Mouse (Mus musculus) lung, embryonic 15.5 days (tissue): ENCODE results near the gene Wdr18. TPM values are rescaled to one million over a fixed set of nuclear protein-coding genes. Genes with fewer than 3 reads are reported as not detected.
A peak's percentile ranks its signal among the peaks of the same experiment; 100 is the strongest.

Experiments used
- ATAC-seq: fragments of 200-750 bp; cut with Nextera tagmentation; 2 replicates; pipeline ENCODE4 v1.8.0; 2017; ENCODE audit warnings: moderate number of reproducible peaks, borderline replicate concordance; ENCODE audit not compliant: low FRiP score, low TSS enrichment; ENCODE audit errors: extremely low read depth
- H3K27ac ChIP-seq: fragments of 300-500 bp; sonication (generic); 2 replicates; pipeline ENCODE4 v1.5.1; 2015; ENCODE audit warnings: moderate library complexity, mild to moderate bottlenecking, inconsistent platforms
- H3K27me3 ChIP-seq: fragments of 300-500 bp; sonication (generic); 2 replicates; pipeline ENCODE4 v1.6.1; 2015; ENCODE audit warnings: inconsistent platforms
- H3K36me3 ChIP-seq: fragments of 300-500 bp; sonication (generic); 2 replicates; pipeline ENCODE4 v1.6.1; 2015; ENCODE audit warnings: inconsistent platforms
- H3K4me1 ChIP-seq: fragments of 300-500 bp; sonication (generic); 2 replicates; pipeline ENCODE4 v1.6.1; 2015; ENCODE audit warnings: inconsistent platforms
- H3K4me2 ChIP-seq: fragments of 300-500 bp; sonication (generic); 2 replicates; pipeline ENCODE4 v1.6.1; 2015; ENCODE audit warnings: inconsistent platforms, mild to moderate bottlenecking, moderate library complexity
- H3K4me3 ChIP-seq: fragments of 300-500 bp; sonication (generic); 2 replicates; pipeline ENCODE4 v1.5.1; 2015; ENCODE audit warnings: mild to moderate bottlenecking, inconsistent platforms
- H3K9ac ChIP-seq: fragments of 300-500 bp; sonication (generic); 2 replicates; pipeline ENCODE4 v1.6.1; 2015; ENCODE audit warnings: inconsistent platforms
- H3K9me3 ChIP-seq: fragments of 300-500 bp; sonication (generic); 2 replicates; pipeline ENCODE4 v1.6.1; 2016; ENCODE audit warnings: inconsistent platforms
- WGBS: fragments of 180-500 bp; shearing (Covaris S2); methylation state at CpG from one replicate; pipeline ENCODE4 v1.1.7; 2015; 5-methylcytosine and 5-hydroxymethylcytosine counted together
- polyA plus RNA-seq: library from polyadenylated mRNA; unstranded; fragments of >200 nt; fragmentation: Nextera tagmentation; extraction: Ambion mirVana; gene quantifications from 2 replicates; pipeline ENCODE4 v1.2.1, GENCODE M21; 2015

Gene Wdr18
- 95.1 and 96.2 TPM in 2 replicates for polyA plus RNA-seq

- under 1% methylated on average over 61 of the region's 61 CpGs for WGBS
- Histone ChIP-seq H3K4me3 (peak within 1 kb of the TSS; percentile 98), H3K27ac (peak within 1 kb of the TSS; percentile 65), H3K36me3 (peaks cover 35% of the 10 kb centered on the region), H3K9me3 (no peaks in the 10 kb centered on the region), H3K27me3 (no peaks in the 10 kb centered on the region), H3K4me2 (peak within 1 kb of the TSS; percentile 75), H3K4me1 (peaks cover 23% of the 10 kb centered on the region), H3K9ac (peak within 1 kb of the TSS; percentile 94)
- peak; percentile 95 for ATAC-seq
Measured at GRCm38 (mm10) chr10:79959847-79960601, at the start of gene Wdr18. TSS of gene Wdr18 (plus strand) at chr10:79960152.

GRCm38 (mm10) chr10:79910556-79910955, 49.4 kb upstream of the Wdr18 start, which contains the start of gene Gm26602:
TSS of gene Gm26602 (plus strand) at chr10:79910856.
- 91% methylated on average over 4 of the region's 4 CpGs for WGBS
- H3K27ac ChIP-seq = peak within 1 kb of the TSS; percentile 70; the same call in 1 of the 2 replicates

GRCm38 (mm10) chr10:79912412-79912811, 47.5 kb upstream of the Wdr18 start:
- no peak for ATAC-seq
- H3K36me3 ChIP-seq = peaks cover 22% of the 10 kb centered on the region
- H3K27ac ChIP-seq = no peak overlapping the region
- H3K27me3 ChIP-seq = peaks cover under 1% of the 10 kb centered on the region; the same call in 1 of the 2 replicates
- no peak overlapping the region for H3K9ac ChIP-seq
- 69% methylated on average over 20 of the region's 20 CpGs for WGBS
- no peak overlapping the region for H3K4me2 ChIP-seq
- H3K4me1 ChIP-seq = peaks cover 41% of the 10 kb centered on the region
- no peak overlapping the region for H3K4me3 ChIP-seq
- no peaks in the 10 kb centered on the region for H3K9me3 ChIP-seq

More at GRCm38 (mm10) chr10:79910556-79910955, 49.4 kb upstream of the Wdr18 start, which contains the start of gene Gm26602:
- Histone ChIP-seq H3K4me3 (no peak within 1 kb of the TSS), H3K4me1 (peaks cover 31% of the 10 kb centered on the region), H3K27me3 (no peaks in the 10 kb centered on the region), H3K36me3 (peaks cover 37% of the 10 kb centered on the region), H3K4me2 (peak within 1 kb of the TSS; percentile 48; the same call in 1 of the 2 replicates), H3K9ac (no peak within 1 kb of the TSS), H3K9me3 (no peaks in the 10 kb centered on the region)
- ATAC-seq = no peak

DNA sequence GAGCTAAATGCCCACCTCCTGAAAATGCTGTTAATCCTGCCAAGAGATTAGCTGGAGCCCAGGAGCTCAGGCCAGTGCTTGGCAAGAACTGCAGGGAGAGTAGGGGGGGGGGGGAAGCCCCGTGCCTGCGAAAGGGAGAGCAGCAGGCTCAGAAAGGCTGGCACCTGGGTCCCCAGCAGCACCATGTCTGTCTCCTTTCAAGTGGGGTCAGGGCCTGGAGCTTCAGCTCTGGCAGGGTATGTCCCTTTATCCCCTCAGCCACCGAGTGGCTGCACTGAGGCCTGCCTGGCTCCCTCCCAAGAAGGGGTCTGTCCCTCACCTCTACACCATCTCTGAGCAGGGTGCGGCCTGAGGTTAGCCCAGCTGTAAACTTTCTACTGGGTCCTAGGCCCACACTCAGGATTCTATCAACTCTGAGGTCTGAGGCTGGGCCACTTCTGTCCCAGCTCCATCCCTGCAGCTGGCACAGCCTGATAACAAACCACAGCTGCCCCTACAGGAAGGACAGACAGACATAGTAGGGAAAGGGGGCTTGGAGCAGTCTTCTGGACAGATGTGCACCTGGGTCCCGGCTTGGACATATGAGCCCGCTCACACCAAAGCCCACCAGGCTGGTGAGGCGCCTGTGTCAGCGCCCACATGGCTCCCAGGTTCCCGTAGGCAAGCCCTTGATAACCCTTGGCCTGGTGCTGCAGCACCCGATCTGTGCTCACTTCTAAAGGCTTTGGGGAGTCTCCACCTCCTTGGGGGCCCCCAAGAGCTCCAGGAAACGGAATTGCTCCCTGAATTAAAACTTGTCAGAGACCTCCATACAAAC, 45.6 kb upstream of the Wdr18 start:
- no peak overlapping the region for H3K27ac ChIP-seq
- no peaks in the 10 kb centered on the region for H3K9me3 ChIP-seq
- H3K4me3 ChIP-seq = no peak overlapping the region
- peak overlapping the region; percentile 81; the same call in 1 of the 2 replicates for H3K4me2 ChIP-seq
- H3K36me3 ChIP-seq = peaks cover 22% of the 10 kb centered on the region
- peaks cover 43% of the 10 kb centered on the region for H3K4me1 ChIP-seq
- H3K9ac ChIP-seq = no peak overlapping the region
- no peak for ATAC-seq
- peaks cover 20% of the 10 kb centered on the region for H3K27me3 ChIP-seq
- WGBS = 69% methylated on average over 11 of the region's 11 CpGs

DNA sequence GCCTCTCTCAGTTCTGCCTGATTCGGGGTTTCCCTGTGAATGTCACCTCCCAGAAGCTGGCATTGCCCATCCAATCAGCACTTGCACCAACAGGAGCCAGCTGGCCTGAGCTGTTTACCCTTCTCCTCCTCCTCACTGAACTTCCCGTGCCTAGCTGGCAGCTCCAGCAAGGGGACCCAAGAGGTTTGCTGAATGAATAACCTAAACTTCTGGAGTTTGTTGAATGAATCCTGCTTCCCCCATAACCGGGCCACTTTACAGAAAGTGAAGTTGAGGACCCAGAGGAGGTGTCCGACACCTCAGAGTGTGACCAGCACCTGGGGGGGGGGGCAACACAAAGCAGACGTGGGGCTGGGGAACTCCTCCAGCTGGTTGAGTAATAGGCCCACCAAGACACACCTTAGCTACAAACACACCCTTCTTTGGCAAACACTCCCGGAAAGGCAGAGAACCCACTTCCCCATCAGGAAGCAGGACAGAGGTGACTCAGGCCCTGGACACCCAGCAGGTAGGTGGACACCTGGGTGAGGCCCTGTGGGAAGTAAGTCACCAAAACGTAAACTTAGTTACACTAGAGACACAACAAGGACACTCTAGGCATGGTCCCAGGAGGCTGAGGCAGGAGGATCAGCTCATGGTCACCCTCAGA, 44.9 kb upstream of the Wdr18 start:
- no peaks in the 10 kb centered on the region for H3K9me3 ChIP-seq

DNA sequence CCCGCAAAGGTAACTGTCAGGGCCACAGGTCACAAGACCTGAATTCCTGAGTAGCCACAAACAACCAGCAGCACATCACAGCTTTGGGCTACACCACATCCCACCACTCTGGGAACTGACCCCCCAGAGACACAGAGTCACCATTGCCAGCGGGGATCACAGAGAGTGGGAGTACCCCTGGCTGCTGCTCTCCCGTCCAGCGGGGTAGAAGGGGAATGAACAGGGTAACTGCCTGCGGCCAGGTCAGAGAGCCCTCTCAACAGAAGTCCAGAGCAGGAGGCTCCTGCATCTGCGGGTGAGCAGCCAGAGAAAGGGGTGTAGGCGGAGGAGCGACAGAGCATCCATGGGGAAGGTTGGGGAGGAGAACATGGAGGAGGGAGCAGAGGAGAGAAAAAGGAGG, 43.9 kb upstream of the Wdr18 start:
- Histone ChIP-seq H3K4me1 (peaks cover 56% of the 10 kb centered on the region), H3K36me3 (peaks cover 16% of the 10 kb centered on the region)

More for the DNA sequence above, 44.9 kb upstream of the Wdr18 start:
- Histone ChIP-seq H3K27ac (no peak overlapping the region), H3K27me3 (peaks cover 27% of the 10 kb centered on the region), H3K4me1 (peaks cover 46% of the 10 kb centered on the region), H3K4me3 (peak overlapping the region; percentile 75; the same call in 1 of the 2 replicates), H3K9ac (no peak overlapping the region), H3K36me3 (peaks cover 22% of the 10 kb centered on the region), H3K4me2 (peak overlapping the region; percentile 81; the same call in 1 of the 2 replicates)
- no peak for ATAC-seq
- 53% methylated on average over 7 of the region's 7 CpGs for WGBS

DNA sequence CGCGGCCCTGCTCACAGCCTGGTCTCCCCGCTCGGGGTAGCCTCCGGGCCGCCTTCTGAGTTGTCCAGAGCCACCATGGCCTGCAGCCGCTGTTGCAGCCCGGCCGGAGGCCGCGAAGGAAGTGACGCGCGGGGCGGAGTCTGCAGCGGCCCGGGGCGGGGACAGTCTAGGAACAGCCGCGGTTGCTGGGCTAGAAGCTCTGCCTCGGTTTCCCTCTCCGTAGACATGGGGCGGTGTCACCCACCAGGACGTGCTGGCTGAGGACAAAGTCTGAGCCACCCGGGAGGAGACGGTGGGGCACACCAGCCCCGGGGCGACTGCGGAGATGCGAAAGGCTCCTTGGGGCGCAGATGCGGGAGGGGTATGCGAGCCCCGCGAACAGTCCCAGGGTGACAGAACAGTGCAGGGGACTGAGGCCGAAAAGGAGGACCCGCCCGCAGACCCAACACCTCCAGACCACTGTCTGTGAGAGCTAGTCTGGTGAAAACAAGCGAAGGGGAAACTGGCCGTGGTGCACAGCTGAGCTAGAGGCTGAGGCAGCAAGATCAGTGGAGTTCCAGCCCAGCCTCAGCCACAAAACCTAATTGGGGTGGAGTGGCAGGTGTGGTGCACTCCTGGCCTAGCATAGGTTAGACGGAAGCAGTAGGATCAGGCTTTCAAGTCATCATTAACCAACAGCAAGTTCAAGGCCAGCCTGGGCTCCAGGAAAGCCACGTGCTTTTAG, 43.0 kb upstream of the Wdr18 start, which contains the start of gene Kiss1r:
Gene Kiss1r (plus strand): TSS at position 164 of the 724 bp plus-strand sequence.
- Histone ChIP-seq H3K9me3 (no peaks in the 10 kb centered on the region), H3K36me3 (peaks cover 8% of the 10 kb centered on the region; the same call in 1 of the 2 replicates), H3K4me3 (peak within 1 kb of the TSS; percentile 75), H3K4me1 (peaks cover 63% of the 10 kb centered on the region), H3K27ac (peak within 1 kb of the TSS; percentile 73), H3K9ac (peak within 1 kb of the TSS; percentile 98), H3K27me3 (peaks cover 46% of the 10 kb centered on the region), H3K4me2 (peak within 1 kb of the TSS; percentile 81)
- ATAC-seq = peak; percentile 79
- WGBS = 2% methylated on average over 41 of the region's 42 CpGs

More for the DNA sequence above, 43.9 kb upstream of the Wdr18 start:
- H3K27me3 ChIP-seq = peaks cover 37% of the 10 kb centered on the region
- H3K9me3 ChIP-seq = no peaks in the 10 kb centered on the region
- peak overlapping the region; percentile 81 for H3K4me2 ChIP-seq
- peak overlapping the region; percentile 75 for H3K4me3 ChIP-seq
- WGBS = 5% methylated on average over 8 of the region's 8 CpGs
- no peak for ATAC-seq
- H3K9ac ChIP-seq = peak overlapping the region; percentile 98
- 0 out of 2 replicates have a peak overlapping the region, but pooled peaks have one; percentile 18 for H3K27ac ChIP-seq

DNA sequence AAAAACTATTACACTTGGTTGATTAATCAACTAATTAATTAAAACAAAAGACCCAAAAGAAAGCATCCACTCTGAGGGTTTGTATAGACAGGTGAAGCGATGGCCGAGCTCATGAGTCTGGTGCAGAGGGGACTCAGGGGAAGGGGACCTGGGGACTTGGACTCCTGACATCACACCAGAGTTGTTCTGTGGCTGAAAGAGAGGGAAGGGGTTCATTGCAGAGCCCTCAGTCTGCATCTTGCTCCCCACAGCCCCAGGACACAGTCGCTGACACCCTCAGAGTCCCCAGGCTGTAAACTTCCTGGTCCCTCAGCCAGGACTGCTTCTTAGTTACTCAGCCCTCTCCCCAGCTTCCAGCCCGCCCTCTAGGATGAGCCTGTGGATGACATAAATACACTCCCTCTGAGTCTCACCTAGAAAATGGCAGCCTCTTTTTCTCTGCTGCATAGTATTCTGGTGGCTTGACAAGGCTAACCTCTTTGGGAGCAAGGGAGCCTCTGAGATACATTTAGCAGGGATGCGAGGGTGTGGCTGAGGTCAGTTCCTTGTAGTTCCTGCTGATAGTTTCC, 42.3 kb upstream of the Wdr18 start:
- Histone ChIP-seq H3K4me1 (peaks cover 63% of the 10 kb centered on the region), H3K27ac (no peak overlapping the region), H3K4me3 (no peak overlapping the region), H3K9ac (no peak overlapping the region), H3K27me3 (peaks cover 52% of the 10 kb centered on the region), H3K4me2 (peak overlapping the region; percentile 81), H3K36me3 (0 out of 2 replicates have a peak, but pooled peaks cover 1% of the 10 kb centered on the region), H3K9me3 (no peaks in the 10 kb centered on the region)
- WGBS = 67% methylated on average over 5 of the region's 5 CpGs
- ATAC-seq = no peak

DNA sequence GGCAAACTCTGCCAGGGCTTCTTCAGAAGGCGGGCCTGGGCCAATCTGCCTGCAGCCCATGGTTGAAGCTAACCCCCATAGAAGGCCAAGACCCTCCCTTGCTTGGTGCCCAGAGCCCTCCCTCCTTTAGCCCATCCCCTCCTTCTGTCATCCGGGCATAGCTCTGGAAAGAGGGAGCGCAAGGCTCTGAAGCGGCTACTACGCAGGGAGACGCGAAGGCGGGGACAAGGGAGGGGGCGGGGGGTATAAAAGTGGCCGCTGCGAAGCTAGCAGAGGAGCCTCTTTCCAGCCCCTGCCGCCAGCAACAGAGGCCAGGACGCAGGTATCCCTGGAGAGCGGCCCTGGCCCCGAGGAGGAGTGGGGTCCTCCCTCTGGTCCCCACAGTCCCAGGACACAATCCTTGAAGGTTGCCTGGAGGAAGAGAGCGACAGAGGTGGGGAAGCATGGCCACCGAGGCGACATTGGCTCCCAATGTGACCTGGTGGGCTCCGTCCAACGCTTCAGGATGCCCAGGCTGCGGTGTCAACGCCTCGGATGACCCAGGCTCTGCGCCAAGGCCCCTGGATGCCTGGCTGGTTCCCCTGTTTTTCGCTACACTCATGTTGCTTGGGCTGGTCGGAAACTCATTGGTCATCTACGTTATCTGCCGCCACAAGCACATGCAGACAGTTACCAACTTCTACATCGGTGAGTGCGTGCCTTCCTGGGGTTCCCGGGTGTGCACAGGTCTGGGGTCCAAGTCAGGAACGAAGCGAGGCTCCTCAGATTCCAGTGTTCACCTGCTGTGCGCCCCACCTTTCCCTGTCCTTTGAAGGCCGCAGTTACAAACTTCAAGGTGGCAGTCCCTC, 41.5 kb upstream of the Wdr18 start:
- Histone ChIP-seq H3K4me1 (peaks cover 63% of the 10 kb centered on the region), H3K36me3 (no peaks in the 10 kb centered on the region), H3K27me3 (peaks cover 61% of the 10 kb centered on the region), H3K4me3 (peak overlapping the region; percentile 24), H3K9me3 (no peaks in the 10 kb centered on the region), H3K9ac (0 out of 2 replicates have a peak overlapping the region, but pooled peaks have one; percentile 7), H3K4me2 (peak overlapping the region; percentile 47), H3K27ac (no peak overlapping the region)
- ATAC-seq = no peak
- WGBS = 7% methylated on average over 35 of the region's 35 CpGs
